Mouse (Mus musculus) hindbrain, postnatal 0 days (tissue): ENCODE measurements around the gene Slc36a4. TPM values are rescaled to one million over a fixed set of nuclear protein-coding genes. Genes with fewer than 3 reads are reported as not detected.

Experiments used
- ATAC-seq: fragments of 200-750 bp; cut with Nextera tagmentation; 2 replicates; pipeline ENCODE4 v1.8.0; 2017; ENCODE audit warnings: mild to moderate bottlenecking, moderate TSS enrichment, moderate library complexity
- DNase-seq: peaks from one replicate; pipeline ENCODE4 v3.0.0-alpha.2; 2015; ENCODE audit warnings: low spot score
- H3K27ac ChIP-seq: fragments of 300-500 bp; sonication (generic); 2 replicates; pipeline ENCODE4 v1.5.1; 2014; ENCODE audit warnings: mild to moderate bottlenecking
- H3K27me3 ChIP-seq: fragments of 300-500 bp; sonication (generic); 2 replicates; pipeline ENCODE4 v1.6.1; 2014; ENCODE audit warnings: low read length, mixed read lengths; ENCODE audit not compliant: insufficient read depth
- H3K36me3 ChIP-seq: fragments of 300-500 bp; sonication (generic); 2 replicates; pipeline ENCODE4 v1.6.1; 2014; ENCODE audit warnings: low read length, mixed read lengths; ENCODE audit not compliant: insufficient read depth
- H3K4me1 ChIP-seq: fragments of 300-500 bp; sonication (generic); 2 replicates; pipeline ENCODE4 v1.6.1; 2014; ENCODE audit warnings: antibody characterized with exemption, low read length, mixed read lengths; ENCODE audit not compliant: insufficient read depth
- H3K4me2 ChIP-seq: fragments of 300-500 bp; sonication (generic); 2 replicates; pipeline ENCODE4 v1.6.1; 2014; ENCODE audit warnings: low read depth, mild to moderate bottlenecking, low read length, moderate library complexity, mixed read lengths
- H3K4me3 ChIP-seq: fragments of 300-500 bp; sonication (generic); 2 replicates; pipeline ENCODE4 v1.5.1; 2014; ENCODE audit warnings: low read length
- H3K9ac ChIP-seq: fragments of 300-500 bp; sonication (generic); replicated peaks from 2 replicates; pipeline ENCODE4 v1.6.1; 2014; ENCODE audit warnings: mild to moderate bottlenecking, low read length, moderate library complexity, mixed read lengths
- H3K9me3 ChIP-seq: fragments of 300-500 bp; sonication (generic); 2 replicates; pipeline ENCODE4 v1.6.1; 2016; ENCODE audit warnings: low read length, mixed read lengths
- CTCF ChIP-seq: IDR thresholded peaks from 2 replicates; pipeline ENCODE4 v1.5.1; 2016; ENCODE audit warnings: antibody characterized with exemption, control low read depth, low read depth
- WGBS: fragments of 180-500 bp; shearing (Covaris S2); extraction: QIAGEN DNeasy Blood & Tissue Kit; methylation state at CpG from one replicate; pipeline ENCODE4 v1.1.7; 2014; 5-methylcytosine and 5-hydroxymethylcytosine counted together
- polyA plus RNA-seq: library from polyadenylated mRNA; unstranded; fragments of >200 nt; fragmentation: Nextera tagmentation; extraction: Ambion mirVana; gene quantifications from 2 replicates; pipeline ENCODE4 v1.2.1, GENCODE M21; 2015
- total RNA-seq: library from RNA; depleted of rRNA; stranded (reverse); fragments of >200 nt; gene quantifications from 2 replicates; pipeline ENCODE4 v1.2.3, GENCODE M21; 2014

The Slc36a4 gene
- total and polyA plus RNA-seq, 2 experiments from 2014 or later: 26.7 to 43.6 TPM

- Histone ChIP-seq H3K9ac (no peak overlapping the region), H3K27ac (no peak overlapping the region), H3K4me3 (no peak overlapping the region), H3K27me3 (no peaks in the 10 kb centered on the region), H3K9me3 (no peaks in the 10 kb centered on the region), H3K4me1 (no peaks in the 10 kb centered on the region), H3K4me2 (no peak overlapping the region), H3K36me3 (peaks cover 23% of the 10 kb centered on the region)
- WGBS: 28% methylated on average over 6 of the region's 6 CpGs
- ATAC-seq: 0 out of 2 replicates have a peak, but pooled peaks have one; percentile 59
- DNase-seq: no peak
- no peak for TF ChIP-seq CTCF
These were observed 11.8 kb downstream of the Slc36a4 start for GRCm38 (mm10) chr9:15721226-15721833.

- no peak for TF ChIP-seq CTCF
- Histone ChIP-seq H3K4me3 (no peak overlapping the region), H3K4me2 (no peak overlapping the region), H3K27me3 (no peaks in the 10 kb centered on the region), H3K27ac (no peak overlapping the region), H3K9me3 (no peaks in the 10 kb centered on the region), H3K4me1 (no peaks in the 10 kb centered on the region), H3K9ac (no peak overlapping the region), H3K36me3 (peaks cover 32% of the 10 kb centered on the region)
- DNase-seq: no peak
- whole genome bisulfite sequencing: 89% methylated on average over 8 of the region's 8 CpGs
- no peak for ATAC-seq
These were observed 13.0 kb downstream of the Slc36a4 start for GRCm38 (mm10) chr9:15722506-15722905.

GRCm38 (mm10) chr9:15727168-15727567 is 17.6 kb downstream of the Slc36a4 start:
- peaks cover 47% of the 10 kb centered on the region for H3K36me3 ChIP-seq

GRCm38 (mm10) chr9:15731758-15732748 is 22.5 kb downstream of the Slc36a4 start:
- Histone ChIP-seq H3K27me3 (no peaks in the 10 kb centered on the region), H3K4me2 (no peak overlapping the region), H3K4me1 (no peaks in the 10 kb centered on the region), H3K9ac (no peak overlapping the region), H3K27ac (no peak overlapping the region), H3K9me3 (no peaks in the 10 kb centered on the region), H3K36me3 (peaks cover 43% of the 10 kb centered on the region), H3K4me3 (no peak overlapping the region)
- TF ChIP-seq CTCF: no peak
- ATAC-seq (peak; percentile 89), DNase-seq (peak; percentile 54)
- 39% methylated on average over 13 of the region's 13 CpGs for WGBS

More at GRCm38 (mm10) chr9:15727168-15727567, 17.6 kb downstream of the Slc36a4 start:
- Histone ChIP-seq H3K9ac (no peak overlapping the region), H3K4me2 (no peak overlapping the region), H3K27me3 (no peaks in the 10 kb centered on the region), H3K9me3 (no peaks in the 10 kb centered on the region), H3K4me1 (no peaks in the 10 kb centered on the region), H3K27ac (no peak overlapping the region), H3K4me3 (no peak overlapping the region)
- TF ChIP-seq CTCF: no peak
- no peak for DNase-seq
- no peak for ATAC-seq
- WGBS: 97% methylated on average over 8 of the region's 8 CpGs

- H3K36me3 ChIP-seq: peaks cover 44% of the 10 kb centered on the region
- no peak overlapping the region for H3K27ac ChIP-seq
- H3K9ac ChIP-seq: no peak overlapping the region
- no peak overlapping the region for H3K4me2 ChIP-seq
- H3K4me1 ChIP-seq: no peaks in the 10 kb centered on the region
- TF ChIP-seq CTCF: no peak
- H3K9me3 ChIP-seq: no peaks in the 10 kb centered on the region
- H3K4me3 ChIP-seq: no peak overlapping the region
- H3K27me3 ChIP-seq: no peaks in the 10 kb centered on the region
- WGBS: 82% methylated on average over 11 of the region's 11 CpGs
- DNase-seq (no peak), ATAC-seq (no peak)
These were observed 24.7 kb downstream of the Slc36a4 start for GRCm38 (mm10) chr9:15734056-15734866.

- Histone ChIP-seq H3K4me1 (no peaks in the 10 kb centered on the region), H3K4me2 (no peak overlapping the region), H3K27ac (no peak overlapping the region), H3K9me3 (no peaks in the 10 kb centered on the region), H3K27me3 (no peaks in the 10 kb centered on the region), H3K4me3 (no peak overlapping the region), H3K36me3 (peaks cover 40% of the 10 kb centered on the region), H3K9ac (no peak overlapping the region)
- ATAC-seq (no peak), DNase-seq (no peak)
- no peak for TF ChIP-seq CTCF
- 92% methylated on average over 6 of the region's 6 CpGs for WGBS
These were observed 25.3 kb downstream of the Slc36a4 start for GRCm38 (mm10) chr9:15734867-15735131.
